Mouse (Mus musculus): ENCODE measurements at regions not wholly inside any gene's neighbourhood (a gene's known extent, or its start where the extent isn't known, plus 50 kb on each side); places are given as distances from the start of the nearest gene placed in this dataset.
A peak's percentile ranks its signal among the peaks of the same experiment; 100 is the strongest.
"Not testable (repeated sequence)": the region's sequence is repeated elsewhere in the genome, so short reads cannot be mapped to it uniquely, and the experiment has no call there.

GRCm38 (mm10) chr8:83837637-83838378 is 62.1 kb upstream of the Adgrl1 start:
- DNase-seq (ENCODE audit: low spot score), result peak; percentile 53

- DNase-seq (ENCODE audit: low spot score), result no peak
Measured at GRCm38 (mm10) chr8:83829851-83830250, 70.1 kb upstream of the Adgrl1 start.

GRCm38 (mm10) chr8:83824925-83825680 is 74.8 kb upstream of the Adgrl1 start:
- DNase-seq (ENCODE audit: low spot score), result no peak

GRCm38 (mm10) chr8:83819086-83819485 is 78.0 kb upstream of the Adgre5 start:
- no peak for DNase-seq (ENCODE audit: low spot score)

GRCm38 (mm10) chr8:83810651-83811050 is 69.5 kb upstream of the Adgre5 start:
- no peak for DNase-seq (ENCODE audit: low spot score)

- no peak for DNase-seq (ENCODE audit: low spot score)
Measured at GRCm38 (mm10) chr8:83805612-83806011, 64.5 kb upstream of the Adgre5 start.

- DNase-seq (ENCODE audit: low spot score), result not testable (repeated sequence)
Measured at GRCm38 (mm10) chr8:83803312-83803711, 62.2 kb upstream of the Adgre5 start.

GRCm38 (mm10) chr8:83802506-83802905 is 61.4 kb upstream of the Adgre5 start:
- DNase-seq (ENCODE audit: low spot score), result no peak

- DNase-seq (ENCODE audit: low spot score), result no peak
Measured at GRCm38 (mm10) chr8:83799607-83799950, 58.5 kb upstream of the Adgre5 start.

GRCm38 (mm10) chr8:83798881-83799606 is 57.9 kb upstream of the Adgre5 start:
- no peak for DNase-seq (ENCODE audit: low spot score)

GRCm38 (mm10) chr8:83793491-83794238 is 52.5 kb upstream of the Adgre5 start:
- no peak for DNase-seq (ENCODE audit: low spot score)

All from testis, postnatal 10 days (tissue).